Mouse (Mus musculus): ENCODE data around the gene Grik3.

DNA sequence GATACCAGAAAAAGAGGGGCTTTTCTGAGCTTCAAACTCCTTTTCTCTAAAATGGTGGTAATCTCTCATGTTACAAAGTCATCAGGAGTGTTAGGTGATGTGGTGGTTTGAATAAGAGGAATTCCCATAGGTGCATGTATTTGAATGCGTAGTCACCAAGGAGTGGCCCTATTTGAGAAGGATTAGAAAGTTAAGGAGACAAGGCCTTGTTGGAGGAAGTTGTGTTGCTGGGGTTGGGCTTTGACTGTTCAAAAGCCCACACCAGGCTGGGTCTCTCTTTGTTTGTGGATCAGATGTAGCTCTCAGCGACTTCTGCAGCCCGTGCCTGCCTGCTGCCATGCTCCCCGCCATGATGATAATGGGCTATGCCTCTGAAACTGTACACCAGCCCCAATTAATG lies 34.8 kb downstream of the Grik3 start:
- TF ChIP-seq CTCF (IDR thresholded peaks at IDR 0.05; ENCODE audit: low read depth): no peak
- no peak for TF ChIP-seq EP300 (optimal IDR thresholded peaks at IDR 0.05)
